Mouse (Mus musculus) frontal cortex, adult 2 months (tissue): ENCODE data around the gene Npy5r. TPM values are rescaled to one million over a fixed set of nuclear protein-coding genes. Genes with fewer than 3 reads are reported as not detected.

Experiments
- DNase-seq, 2 experiments: peaks; one replicate each; pipeline ENCODE4 v3.0.0; 2022; ENCODE audit warnings: low spot score in 1 of 2; ENCODE audit errors: extremely low spot score in 1 of 2
- polyA plus RNA-seq: library from polyadenylated mRNA; depleted of rRNA; stranded (reverse); fragments of >200 nt; gene quantifications from 2 replicates; pipeline ENCODE4 v1.2.3, GENCODE M21; 2012; rRNA removed

Npy5r gene
- polyA plus RNA-seq, result 4.2 and 6.5 TPM in 2 replicates

- peak in 1 of 2 experiments; percentile 51 for DNase-seq
Observed at GRCm38 (mm10) chr8:66687511-66688329, at the start of gene Npy5r. Gene Npy5r, minus strand, starts transcription at chr8:66688128.

GRCm38 (mm10) chr8:66731957-66732356, 44.0 kb upstream of the Npy5r start:
- no peak for DNase-seq

- no peak for DNase-seq
Observed at GRCm38 (mm10) chr8:66729446-66729845, 41.5 kb upstream of the Npy5r start.

- DNase-seq, result no peak
Observed at GRCm38 (mm10) chr8:66722835-66723234, 34.9 kb upstream of the Npy5r start.

GRCm38 (mm10) chr8:66714324-66714975, 26.5 kb upstream of the Npy5r start:
- DNase-seq, result no peak

- DNase-seq, result peak in 1 of 2 experiments; percentile 36
Observed at GRCm38 (mm10) chr8:66698782-66699181, 10.9 kb upstream of the Npy5r start.

GRCm38 (mm10) chr8:66698011-66698410, 10.1 kb upstream of the Npy5r start:
- no peak for DNase-seq

GRCm38 (mm10) chr8:66696970-66697843, 9.3 kb upstream of the Npy5r start, which contains the start of gene Npy1r:
Gene Npy1r, plus strand, starts transcription at chr8:66697192.
- DNase-seq, result peak; percentile 51 to 79

- DNase-seq, result no peak
Observed at GRCm38 (mm10) chr8:66690402-66690801, 2.5 kb upstream of the Npy5r start.

- no peak for DNase-seq
Observed at GRCm38 (mm10) chr8:66688799-66689198, 871 bp upstream of the Npy5r start.

GRCm38 (mm10) chr8:66688395-66688794, 467 bp upstream of the Npy5r start:
- DNase-seq, result peak in 1 of 2 experiments; percentile 37

- DNase-seq, result no peak
Observed at GRCm38 (mm10) chr8:66681261-66681660, 6.7 kb downstream of the Npy5r start.

- no peak for DNase-seq
Observed at GRCm38 (mm10) chr8:66630721-66631120, 57.2 kb downstream of the Npy5r start.

Other genes with a start within 250 kb of the Npy5r start
- gene Tma16, start 201.6 kb downstream of the Npy5r start, polyA plus RNA-seq, result 9.4 and 9.8 TPM in 2 replicates
- gene Tktl2, start 176.4 kb downstream of the Npy5r start, polyA plus RNA-seq, result 0.04 and 0.08 TPM in 2 replicates
- 19.6 and 22.5 TPM in 2 replicates for gene Npy1r, start 9.1 kb upstream of the Npy5r start, polyA plus RNA-seq
- 10.4 TPM in 2 replicates for gene Naf1, start 172.1 kb upstream of the Npy5r start, polyA plus RNA-seq